Mouse (Mus musculus) left cerebral cortex, adult 2 months (tissue): ENCODE data around the gene Itpk1. TPM values are rescaled to one million over a fixed set of nuclear protein-coding genes. Genes with fewer than 3 reads are reported as not detected.

ENCODE experiments used
- DNase-seq, 2 experiments: peaks; one replicate each; pipeline ENCODE4 v3.0.0; 2021 to 2022; ENCODE audit warnings: low spot score in 2 of 2, mixed read lengths in 1 of 2; ENCODE audit errors: extremely low spot score in 1 of 2
- H3K27ac ChIP-seq: fragments of 200-600 bp; 2 replicates; pipeline ENCODE4 v1.8.1; 2022
- H3K4me3 ChIP-seq: fragments of 200-600 bp; 2 replicates; pipeline ENCODE4 v1.8.1; 2022
- CTCF ChIP-seq: fragments of 200-600 bp; IDR thresholded peaks from 2 replicates; pipeline ENCODE4 v1.8.1; 2022; ENCODE audit warnings: antibody characterized with exemption, mild to moderate bottlenecking, moderate library complexity
- intact Hi-C: fragments of 180-260 bp; cut with DNase I; formaldehyde crosslinking; loops from one replicate; pipeline ENCODE4 v1.15.1; 2025
- total RNA-seq, 2 experiments: library from RNA; stranded (reverse); gene quantifications; 2 replicates each; pipeline ENCODE4 v1.2.3; 2021

Gene Itpk1
- total RNA-seq, 2 experiments from 2014 or later, result 52.3 to 54.9 TPM

- H3K4me3 ChIP-seq, result no peak overlapping the region
Observed at GRCm38 (mm10) chr12:102700453-102700852, 4.3 kb downstream of the Itpk1 start.

DNA sequence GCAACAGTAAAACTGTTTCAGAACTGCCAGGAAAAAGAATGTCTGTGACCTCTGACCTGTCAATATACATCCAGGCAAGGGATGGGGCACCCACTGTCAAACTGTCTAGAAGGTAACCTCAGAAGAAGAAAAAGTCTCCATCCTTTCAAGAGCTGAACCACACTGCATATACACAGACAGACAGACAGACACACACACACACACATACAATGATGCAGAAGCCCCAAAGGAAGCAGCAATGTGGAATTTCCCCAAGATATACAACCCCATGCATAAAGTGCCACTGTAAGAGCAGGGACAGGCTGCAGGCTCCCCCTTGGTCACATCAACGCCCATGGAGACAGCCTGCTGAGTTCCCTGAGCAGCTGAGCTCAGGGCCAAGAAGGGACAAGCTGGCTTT, 5.6 kb downstream of the Itpk1 start:
- intact Hi-C loops, result no loop called here
- TF ChIP-seq CTCF, result no peak
- Histone ChIP-seq H3K27ac (no peak overlapping the region), H3K4me3 (no peak overlapping the region)
- DNase-seq, result no peak

More at GRCm38 (mm10) chr12:102700453-102700852, 4.3 kb downstream of the Itpk1 start:
- intact Hi-C loops, result loop anchor here (5.0 kb wide), 1 partner anchor 173 kb away; no protein-coding TSS in a partner anchor
- no peak; the same call in 1 of the 2 replicates for TF ChIP-seq CTCF
- DNase-seq, result no peak
- H3K27ac ChIP-seq, result peak overlapping the region; percentile 29; the same call in 1 of the 2 replicates

- no peak for TF ChIP-seq CTCF
- intact Hi-C loops, result no loop called here
- no peak overlapping the region for H3K4me3 ChIP-seq
- no peak overlapping the region for H3K27ac ChIP-seq
- DNase-seq, result no peak
Observed at GRCm38 (mm10) chr12:102698089-102698684, 6.5 kb downstream of the Itpk1 start.

- intact Hi-C loops, result no loop called here
- H3K4me3 ChIP-seq, result no peak overlapping the region
- DNase-seq, result no peak
- TF ChIP-seq CTCF, result no peak
- no peak overlapping the region for H3K27ac ChIP-seq
Observed at GRCm38 (mm10) chr12:102697381-102697780, 7.3 kb downstream of the Itpk1 start.

- no peak for DNase-seq
- H3K4me3 ChIP-seq, result no peak overlapping the region
- intact Hi-C loops, result loop anchor here (1.0 kb wide), 1 partner anchor 43 kb away; no protein-coding TSS in a partner anchor
- peak overlapping the region; percentile 64 for H3K27ac ChIP-seq
- TF ChIP-seq CTCF, result no peak
Observed at GRCm38 (mm10) chr12:102696635-102697354, 7.9 kb downstream of the Itpk1 start.

- Histone ChIP-seq H3K4me3 (no peak overlapping the region), H3K27ac (peak overlapping the region; percentile 64)
- intact Hi-C loops, result loop anchor here (1.0 kb wide), 1 partner anchor 42 kb away; no protein-coding TSS in a partner anchor
- peak; percentile 76 to 83 for DNase-seq
- TF ChIP-seq CTCF, result no peak
Observed at GRCm38 (mm10) chr12:102695369-102696239, 9.1 kb downstream of the Itpk1 start.

- no peak for DNase-seq
- H3K27ac ChIP-seq, result no peak overlapping the region
- no peak overlapping the region for H3K4me3 ChIP-seq
- intact Hi-C loops, result no loop called here
- no peak for TF ChIP-seq CTCF
Observed at GRCm38 (mm10) chr12:102691761-102692160, 13.0 kb downstream of the Itpk1 start.

- intact Hi-C loops, result no loop called here
- no peak overlapping the region for H3K27ac ChIP-seq
- no peak for DNase-seq
- no peak overlapping the region for H3K4me3 ChIP-seq
- no peak for TF ChIP-seq CTCF
Observed at GRCm38 (mm10) chr12:102691180-102691579, 13.6 kb downstream of the Itpk1 start.

- intact Hi-C loops, result no loop called here
- no peak overlapping the region for H3K4me3 ChIP-seq
Observed at GRCm38 (mm10) chr12:102689773-102690563, 14.8 kb downstream of the Itpk1 start.

DNA sequence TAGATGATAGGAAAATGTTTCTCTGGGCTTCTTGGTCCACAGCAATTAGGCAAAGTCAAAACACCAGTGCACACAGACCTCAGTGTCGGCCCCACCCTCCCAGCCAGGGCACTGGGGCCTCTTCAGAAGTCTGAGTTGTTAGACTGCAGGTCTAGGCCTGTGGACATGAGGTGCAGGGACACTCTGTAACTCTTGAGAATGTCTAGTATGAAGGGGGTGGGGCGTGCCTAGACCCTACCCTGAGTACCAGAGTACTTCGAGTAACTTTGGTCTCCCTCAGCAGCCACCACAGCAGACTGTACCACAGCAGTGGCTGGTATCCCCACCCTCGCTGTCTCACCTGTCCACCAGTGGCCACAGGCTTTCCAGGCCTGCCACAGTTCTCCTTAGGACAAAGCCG, 18.4 kb downstream of the Itpk1 start:
- H3K27ac ChIP-seq, result no peak overlapping the region
- no peak for TF ChIP-seq CTCF

More at GRCm38 (mm10) chr12:102689773-102690563, 14.8 kb downstream of the Itpk1 start:
- DNase-seq, result no peak
- no peak overlapping the region for H3K27ac ChIP-seq
- no peak for TF ChIP-seq CTCF

DNA sequence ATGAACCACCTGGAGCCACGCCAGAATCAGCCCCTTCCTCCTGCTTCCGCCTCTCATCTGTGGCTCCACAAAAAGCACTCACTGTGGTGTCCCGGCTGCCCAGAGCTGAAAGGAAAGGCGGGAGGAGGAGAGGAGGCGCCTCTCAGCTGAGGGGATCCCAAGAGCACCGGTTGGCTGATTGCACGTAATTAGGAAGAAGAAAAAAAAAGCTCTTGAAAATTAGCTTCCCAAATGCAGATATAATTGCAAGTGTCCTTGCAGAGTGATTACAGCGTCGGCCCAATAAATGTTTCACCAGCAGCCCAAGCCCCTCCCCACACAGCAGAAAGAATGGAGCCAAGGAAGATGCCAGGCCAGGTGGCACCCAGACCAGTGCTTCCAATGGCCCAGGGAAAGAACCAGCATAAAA, 19.2 kb downstream of the Itpk1 start:
- no peak for DNase-seq
- Histone ChIP-seq H3K27ac (no peak overlapping the region), H3K4me3 (no peak overlapping the region)
- no peak for TF ChIP-seq CTCF
- intact Hi-C loops, result no loop called here

More for the DNA sequence above, 18.4 kb downstream of the Itpk1 start:
- no peak overlapping the region for H3K4me3 ChIP-seq
- no peak for DNase-seq
- intact Hi-C loops, result no loop called here
